Mouse (Mus musculus): ENCODE data around the gene Gm49336. TPM values are rescaled to one million over a fixed set of nuclear protein-coding genes. Genes with fewer than 3 reads are reported as not detected.
A peak's percentile ranks its signal among the peaks of the same experiment; 100 is the strongest.

The Gm49336 gene
- total RNA-seq (2021), result 10 to 100 TPM; 70.3 to 75.6 TPM
- long read RNA-seq, experiment 1, transcript Gm49336-201 (15 exons, 3,913 nt), result major isoform, 34 of 43 reads
- long read RNA-seq, experiment 1, partial matches to known transcripts, result 2 of 43 reads
- long read RNA-seq, experiment 1, other reads (novel, unspliced or antisense), result 3 of 43 reads
- long read RNA-seq, experiment 2, transcript Gm49336-201 (15 exons, 3,913 nt), result major isoform, 19 of 27 reads
- long read RNA-seq, experiment 2, partial matches to known transcripts, result 0 of 27 reads
- long read RNA-seq, experiment 2, other reads (novel, unspliced or antisense), result 8 of 27 reads

DNA sequence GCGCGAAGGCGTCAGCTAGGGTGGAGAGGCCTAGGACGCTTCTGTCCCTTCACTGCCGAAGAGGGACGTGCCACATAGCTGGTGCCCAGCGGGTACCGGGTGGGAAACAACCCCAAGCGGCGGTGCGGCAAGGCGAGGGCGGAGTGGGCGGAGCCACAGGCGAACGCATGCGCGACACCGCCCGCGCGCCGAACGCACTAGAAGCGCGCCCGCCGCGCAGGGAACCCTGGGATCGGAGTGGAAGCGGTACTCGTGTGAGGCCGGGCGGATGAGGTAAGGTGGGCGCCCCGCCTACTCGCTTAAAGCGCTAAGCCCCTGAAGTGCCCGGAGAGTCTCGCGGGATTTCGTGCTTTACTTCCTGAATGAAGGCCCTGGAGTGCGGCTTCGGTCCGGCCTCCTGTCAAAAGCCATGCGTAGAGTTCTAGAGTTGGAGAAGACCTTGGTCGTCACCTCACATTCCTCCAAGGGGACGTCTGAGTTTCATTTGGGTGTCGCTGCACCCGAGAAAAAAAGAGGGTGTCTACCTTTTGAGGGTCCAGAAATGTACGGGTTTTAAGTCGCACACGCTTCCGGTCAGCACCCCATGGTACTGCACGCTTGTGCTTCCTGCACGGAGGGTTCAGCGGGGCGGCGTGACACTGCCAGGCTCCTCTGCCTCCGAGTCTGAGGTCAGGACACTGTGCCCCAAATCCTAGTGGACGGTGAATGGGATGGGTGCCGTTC, at the start of gene Gm49336, which contains the start of gene Nupl1:
TSS of gene Gm49336 (minus strand) at position 227 of the 723 bp plus-strand sequence.
TSS of gene Nupl1 (minus strand) at position 151 of the 723 bp plus-strand sequence.
- DNase-seq (ENCODE audit: low spot score in 2 of 2), result peak; percentile 98

- no peak for DNase-seq (ENCODE audit: low spot score in 2 of 2)
Observed at GRCm38 (mm10) chr14:60301024-60301423, 49.7 kb upstream of the Gm49336 start.

- peak; percentile 19 to 21 for DNase-seq (ENCODE audit: low spot score in 2 of 2)
Observed at GRCm38 (mm10) chr14:60300224-60300991, 49.1 kb upstream of the Gm49336 start.

- no peak for DNase-seq (ENCODE audit: low spot score in 2 of 2)
Observed at GRCm38 (mm10) chr14:60295531-60295930, 44.2 kb upstream of the Gm49336 start.

DNA sequence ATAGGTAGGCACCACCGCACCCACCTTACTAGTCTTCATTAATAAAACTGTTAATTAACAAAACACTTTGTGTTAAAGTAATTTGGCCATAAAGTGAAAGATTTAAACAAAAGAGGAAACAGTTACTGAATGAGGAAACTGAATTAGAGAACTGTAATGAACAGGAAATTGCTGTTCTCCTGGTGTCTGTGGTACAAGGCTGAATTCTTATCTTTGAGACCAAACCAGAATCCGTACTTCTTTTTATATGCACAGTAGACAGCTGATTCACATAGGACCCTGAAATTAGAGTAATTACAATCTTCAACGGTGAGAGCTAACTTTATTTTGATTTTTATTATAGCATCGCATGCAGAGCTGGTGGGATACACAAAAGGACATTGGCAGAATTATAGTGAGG, 39.1 kb upstream of the Gm49336 start:
- no peak for DNase-seq (ENCODE audit: low spot score in 2 of 2)

DNA sequence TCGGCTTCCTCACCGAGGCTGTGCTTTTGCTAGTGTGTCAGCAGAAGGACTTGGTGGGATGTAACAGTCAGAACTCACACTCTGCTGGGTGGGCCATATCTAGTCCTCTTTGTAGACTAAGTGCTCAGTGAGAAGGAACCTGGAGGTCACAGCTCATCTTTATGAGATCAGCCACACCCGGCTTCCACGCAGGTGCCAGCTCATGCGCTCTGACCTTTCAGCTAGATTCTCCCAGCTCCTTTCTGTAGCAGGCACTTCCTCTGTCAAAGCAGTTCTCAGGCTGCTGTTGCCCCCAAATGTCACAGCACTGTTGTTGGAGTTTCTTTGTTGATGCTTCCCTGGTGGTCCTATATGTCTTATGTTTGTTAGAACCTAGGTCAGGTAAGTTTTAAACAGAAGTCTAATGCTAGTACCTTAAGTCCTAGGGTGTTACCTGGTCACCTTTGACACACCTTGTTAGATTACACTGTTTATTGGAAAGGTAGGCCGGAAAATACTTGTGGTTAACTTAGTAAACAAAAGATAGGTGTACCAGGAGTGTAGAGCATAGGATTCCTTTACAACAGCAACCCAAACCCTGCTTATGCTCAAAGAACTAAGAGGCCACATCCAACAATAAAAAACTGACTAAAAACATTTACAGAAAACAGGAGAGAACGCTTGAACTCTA, 35.0 kb upstream of the Gm49336 start:
- DNase-seq (ENCODE audit: low spot score in 2 of 2), result no peak

DNA sequence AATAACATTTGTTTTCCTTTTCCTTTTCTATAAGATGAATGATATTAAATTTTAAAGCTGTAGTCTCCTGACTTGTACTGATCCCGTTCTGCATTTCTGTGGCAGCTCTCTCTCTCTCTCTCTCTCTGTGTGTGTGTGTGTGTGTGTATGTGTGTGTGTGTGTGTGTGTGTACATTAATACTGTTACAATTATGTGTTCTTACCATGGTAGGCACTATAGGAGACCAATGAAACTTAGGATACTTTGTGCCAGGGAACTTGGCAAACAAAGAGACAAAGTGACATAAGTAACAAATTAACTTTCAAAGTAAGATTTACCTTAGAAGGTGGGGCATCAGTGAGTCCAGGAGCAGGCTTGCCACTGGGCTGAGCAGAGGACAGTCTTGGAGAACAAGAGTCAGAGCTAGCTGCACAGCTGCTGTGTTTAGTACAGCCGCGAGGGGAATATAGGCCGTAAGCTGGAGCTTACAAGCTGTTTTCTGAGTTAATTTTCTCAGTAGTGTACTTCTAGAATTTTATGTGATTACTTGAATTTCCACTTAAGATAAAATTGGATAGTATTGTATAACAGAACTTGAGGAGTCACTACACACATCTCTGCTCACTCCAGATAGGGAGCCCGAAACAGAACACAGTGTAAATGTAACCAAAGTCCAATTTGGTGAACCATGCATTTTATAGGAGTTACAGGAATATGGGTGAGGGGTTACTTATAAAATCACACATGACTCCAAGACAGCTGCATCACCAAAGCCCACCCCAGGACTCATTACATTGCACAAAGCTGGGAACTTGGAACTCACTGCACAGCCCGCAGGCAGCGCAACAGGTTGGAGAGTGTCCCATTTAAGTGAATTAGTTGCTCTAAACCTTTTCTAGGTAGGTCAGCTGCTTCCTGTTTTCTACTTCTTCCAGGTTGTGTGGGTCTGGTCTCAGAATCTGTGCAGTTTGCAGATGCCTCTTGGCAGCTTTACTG, 24.3 kb upstream of the Gm49336 start:
- DNase-seq (ENCODE audit: low spot score in 2 of 2), result no peak

DNA sequence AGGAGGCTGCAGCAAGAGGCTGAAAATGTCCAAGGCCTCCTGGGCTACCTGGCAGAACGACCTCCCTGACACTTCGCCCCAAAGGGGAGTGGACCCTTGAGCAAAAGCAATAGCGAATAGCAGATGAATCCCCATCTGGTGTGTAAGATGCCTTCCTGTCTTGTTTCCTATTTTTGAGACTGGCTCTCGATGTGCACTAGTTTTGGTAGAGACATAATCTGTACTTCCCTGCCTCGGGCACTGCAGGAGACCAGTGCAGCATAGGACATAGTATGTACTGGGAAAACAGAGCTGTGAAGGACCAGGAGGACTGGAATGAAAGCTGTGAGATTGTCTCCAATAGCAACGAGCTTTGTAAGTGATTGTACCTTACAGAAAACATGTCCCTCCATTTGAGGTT, 22.0 kb upstream of the Gm49336 start:
- no peak for DNase-seq (ENCODE audit: low spot score in 2 of 2)

DNA sequence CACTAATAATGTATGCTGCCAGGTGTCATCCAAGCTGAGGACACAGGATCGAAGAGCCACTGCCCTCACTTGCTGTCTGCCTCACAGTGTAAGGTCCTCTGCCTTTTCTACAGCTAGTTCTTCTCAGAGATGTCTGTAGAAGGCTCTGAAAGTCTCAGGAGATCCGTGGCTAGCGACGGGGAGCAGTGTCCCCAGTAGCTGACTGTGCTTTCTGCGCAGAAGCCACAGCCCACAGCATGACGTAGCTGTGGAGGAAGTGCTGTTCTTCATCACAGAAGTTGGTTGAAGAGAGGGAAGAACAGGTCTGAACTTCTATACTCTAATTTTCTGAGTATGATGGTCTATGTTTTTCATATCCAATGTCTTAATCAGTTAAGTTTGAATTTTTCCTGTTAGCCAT, 18.0 kb upstream of the Gm49336 start:
- no peak for DNase-seq (ENCODE audit: low spot score in 2 of 2)

GRCm38 (mm10) chr14:60264990-60265876, 13.9 kb upstream of the Gm49336 start, which contains the start of gene Mtmr6:
Gene Mtmr6 (plus strand): TSS chr14:60265228.
- peak; percentile 95 for DNase-seq (ENCODE audit: low spot score in 2 of 2)

DNA sequence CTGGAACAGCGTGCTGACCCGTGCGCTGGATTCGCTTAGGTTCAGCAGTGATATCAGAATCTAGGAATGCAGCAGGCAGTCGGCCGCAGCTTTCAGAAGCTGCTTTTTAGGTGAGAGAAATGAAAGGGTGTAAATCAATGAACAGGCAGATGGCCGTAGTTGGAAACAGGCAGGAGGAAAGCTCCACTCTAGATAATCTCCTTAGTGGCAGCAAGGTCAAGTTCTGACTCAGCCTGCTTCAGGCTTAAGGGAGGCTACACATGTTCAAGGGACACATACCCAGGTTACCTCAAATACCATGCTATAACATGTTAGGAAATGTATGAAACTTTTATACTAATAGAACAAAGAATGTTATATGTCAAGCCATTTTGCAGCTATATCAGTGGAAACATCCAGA, 11.0 kb upstream of the Gm49336 start:
- no peak for DNase-seq (ENCODE audit: low spot score in 2 of 2)

- no peak for DNase-seq (ENCODE audit: low spot score in 2 of 2)
Observed at GRCm38 (mm10) chr14:60257851-60258250, 6.5 kb upstream of the Gm49336 start.

GRCm38 (mm10) chr14:60257101-60257500, 5.8 kb upstream of the Gm49336 start:
- DNase-seq (ENCODE audit: low spot score in 2 of 2), result no peak

DNA sequence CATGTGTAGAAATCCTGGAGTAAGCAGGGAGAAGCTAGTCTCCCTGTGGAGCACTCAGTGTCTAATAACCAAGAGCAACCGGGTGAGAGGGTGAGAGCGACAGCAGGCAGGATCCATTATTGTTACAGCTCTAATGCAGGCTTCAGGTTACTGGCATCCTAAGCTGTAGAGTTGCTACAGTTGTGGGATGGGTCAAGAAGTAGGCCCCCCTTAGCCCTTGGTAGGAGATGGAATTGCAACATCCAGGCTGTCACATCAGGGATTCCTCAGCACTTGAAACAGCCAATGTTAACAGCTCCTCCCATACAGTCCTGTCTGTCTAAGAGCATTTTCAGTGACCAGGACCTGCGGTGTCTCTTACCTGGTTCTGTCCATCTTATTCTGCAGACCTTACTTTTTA, 5.0 kb upstream of the Gm49336 start:
- DNase-seq (ENCODE audit: low spot score in 2 of 2), result no peak

DNA sequence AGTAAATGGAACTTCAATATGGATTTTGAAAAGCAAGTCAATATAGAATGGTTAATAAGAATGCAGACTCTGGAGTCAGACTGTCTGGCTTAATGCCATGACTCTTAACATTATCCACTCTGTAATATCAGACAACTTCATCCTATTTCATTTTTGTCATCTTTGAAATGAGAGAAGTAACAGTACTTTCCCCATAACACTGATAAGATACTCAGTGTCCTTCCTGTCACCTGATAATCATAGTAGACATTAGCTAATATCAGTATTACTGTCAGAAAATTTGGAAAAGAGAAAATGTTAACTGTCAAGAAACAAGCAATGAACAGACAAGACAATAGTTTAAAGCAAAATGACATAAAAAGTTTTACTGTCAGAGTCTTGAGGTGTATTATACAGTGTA, 3.5 kb upstream of the Gm49336 start:
- DNase-seq (ENCODE audit: low spot score in 2 of 2), result no peak

- DNase-seq (ENCODE audit: low spot score in 2 of 2), result no peak
Observed at GRCm38 (mm10) chr14:60253466-60253865, 2.2 kb upstream of the Gm49336 start.

DNA sequence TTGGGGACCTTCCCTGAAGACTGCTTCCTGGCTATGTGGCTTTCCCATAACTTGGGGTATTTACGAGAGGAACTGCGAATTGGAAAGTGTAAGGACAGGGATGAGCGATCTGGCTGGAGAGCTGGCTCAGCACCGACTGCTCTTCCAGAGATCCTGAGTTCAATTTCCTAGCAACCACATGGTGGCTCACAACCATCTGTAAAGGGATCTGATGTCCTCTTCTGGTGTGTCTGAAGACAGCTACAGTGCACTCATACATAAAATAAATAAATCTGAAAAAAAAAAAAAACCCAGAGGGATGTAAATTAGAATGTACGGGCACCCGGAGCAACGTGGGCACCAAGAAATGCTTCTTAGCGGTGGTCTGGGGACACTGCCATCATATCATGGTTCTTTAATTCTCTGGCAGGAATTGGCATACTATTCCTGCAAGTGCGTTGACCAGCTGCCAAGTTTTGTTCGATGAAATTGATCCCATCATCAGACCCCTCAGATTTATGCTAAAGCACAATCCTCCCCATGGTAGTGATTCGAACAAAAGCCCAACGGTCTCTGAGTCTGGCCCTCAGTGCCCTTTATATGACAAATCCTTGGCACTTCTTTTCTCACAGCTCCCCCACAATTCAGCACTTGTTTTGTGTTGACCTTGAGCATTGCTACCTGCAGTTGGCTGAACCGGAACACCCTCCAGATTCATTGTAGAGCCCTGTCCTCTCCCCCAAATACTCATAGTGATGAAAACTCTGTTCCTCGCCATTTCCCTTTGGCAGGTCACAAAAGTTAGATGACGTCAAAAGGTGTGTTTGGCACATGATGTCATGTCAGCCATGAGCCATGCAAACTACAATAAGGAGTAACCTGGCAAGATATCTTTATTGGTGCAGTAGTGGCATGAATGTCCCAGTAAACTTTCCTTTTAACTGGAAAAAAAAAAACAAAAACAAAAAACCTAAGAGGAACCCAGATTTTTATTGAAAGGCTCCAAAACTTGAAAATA, 995 bp upstream of the Gm49336 start:
- no peak for DNase-seq (ENCODE audit: low spot score in 2 of 2)

- DNase-seq (ENCODE audit: low spot score in 2 of 2), result no peak
Observed at GRCm38 (mm10) chr14:60250879-60251278, 428 bp downstream of the Gm49336 start.

All from left cerebral cortex, adult 18-20 months (tissue).